Mouse (Mus musculus): ENCODE measurements around the gene Olfr1161. TPM values are rescaled to one million over a fixed set of nuclear protein-coding genes. Genes with fewer than 3 reads are reported as not detected.

Olfr1161 gene
- total and polyA plus RNA-seq, 3 experiments, result not detected

- Histone ChIP-seq H3K36me3 (ENCODE audit: control insufficient read depth, insufficient read depth, low read length) (no peaks in the 10 kb centered on the region), H3K27ac (no peak overlapping the region), H3K9ac (ENCODE audit: low read depth, low read length) (no peak overlapping the region), H3K27me3 (ENCODE audit: control insufficient read depth, insufficient read depth, low read length) (no peaks in the 10 kb centered on the region), H3K79me2 (replicated peaks; ENCODE audit: control insufficient read depth, insufficient read depth, low read length) (no peaks in the 10 kb centered on the region), H3K4me1 (ENCODE audit: control insufficient read depth, insufficient read depth, low read length) (no peaks in the 10 kb centered on the region), H3K4me3 (no peak overlapping the region)
- DNase-seq, result no peak
- TF ChIP-seq POLR2A (IDR thresholded peaks at IDR 0.05; ENCODE audit: insufficient read depth, low read depth, low read length) (no peak), EP300 (IDR thresholded peaks at IDR 0.05; ENCODE audit: insufficient read depth, low read depth, low read length) (no peak), CTCF (IDR thresholded peaks at IDR 0.05) (no peak)
- intact Hi-C loops (cut with DNase I), result no loop called here
- WGBS, result 72% methylated on average over 2 of the region's 2 CpGs
Measured at GRCm38 (mm10) chr2:88063587-88063986, 41.0 kb downstream of the Olfr1161 start.

- Histone ChIP-seq H3K9ac (ENCODE audit: low read depth, low read length) (no peak within 1 kb of the TSS), H3K4me1 (ENCODE audit: control insufficient read depth, insufficient read depth, low read length) (no peaks in the 10 kb centered on the region), H3K4me3 (no peak within 1 kb of the TSS), H3K27me3 (ENCODE audit: control insufficient read depth, insufficient read depth, low read length) (no peaks in the 10 kb centered on the region), H3K79me2 (replicated peaks; ENCODE audit: control insufficient read depth, insufficient read depth, low read length) (no peaks in the 10 kb centered on the region), H3K36me3 (ENCODE audit: control insufficient read depth, insufficient read depth, low read length) (no peaks in the 10 kb centered on the region), H3K27ac (no peak within 1 kb of the TSS)
- intact Hi-C loops (cut with DNase I), result no loop called here
- no peak for DNase-seq
- TF ChIP-seq POLR2A (IDR thresholded peaks at IDR 0.05; ENCODE audit: insufficient read depth, low read depth, low read length) (no peak), CTCF (IDR thresholded peaks at IDR 0.05) (no peak), EP300 (IDR thresholded peaks at IDR 0.05; ENCODE audit: insufficient read depth, low read depth, low read length) (no peak)
Measured at GRCm38 (mm10) chr2:88071730-88072129, 49.2 kb downstream of the Olfr1161 start, which contains the start of gene Olfr1163. TSS of gene Olfr1163 (minus strand) at chr2:88071830.

Other genes starting within 250 kb of the Olfr1161 start
- not detected for gene Olfr152, start 243.3 kb upstream of the Olfr1161 start, total RNA-seq (2021)
- not detected in 2 replicates for gene Olfr152, start 243.3 kb upstream of the Olfr1161 start, polyA plus RNA-seq (2012; rRNA removed)
- gene Olfr1143, start 222.2 kb upstream of the Olfr1161 start, total RNA-seq (2021), result not detected
- not detected in 2 replicates for gene Olfr1143, start 222.2 kb upstream of the Olfr1161 start, polyA plus RNA-seq (2012; rRNA removed)
- gene Olfr1145, start 213.0 kb upstream of the Olfr1161 start, total RNA-seq (2021), result not detected
- not detected in 2 replicates for gene Olfr1145, start 213.0 kb upstream of the Olfr1161 start, polyA plus RNA-seq (2012; rRNA removed)
- gene Olfr1148, start 192.2 kb upstream of the Olfr1161 start, total RNA-seq (2021), result not detected
- not detected in 2 replicates for gene Olfr1148, start 192.2 kb upstream of the Olfr1161 start, polyA plus RNA-seq (2012; rRNA removed)
- not detected for gene Olfr1150-ps1, start 178.8 kb upstream of the Olfr1161 start, total RNA-seq (2021)
- gene Olfr1150-ps1, start 178.8 kb upstream of the Olfr1161 start, polyA plus RNA-seq (2012; rRNA removed), result not detected in 2 replicates
- not detected for gene Olfr1151, start 166.9 kb upstream of the Olfr1161 start, total RNA-seq (2021)
- not detected in 2 replicates for gene Olfr1151, start 166.9 kb upstream of the Olfr1161 start, polyA plus RNA-seq (2012; rRNA removed)
- not detected for gene Olfr1152, start 156.3 kb upstream of the Olfr1161 start, total RNA-seq (2021)
- gene Olfr1152, start 156.3 kb upstream of the Olfr1161 start, polyA plus RNA-seq (2012; rRNA removed), result not detected in 2 replicates
- gene Olfr1153, start 127.8 kb upstream of the Olfr1161 start, total RNA-seq (2021), result not detected
- gene Olfr1153, start 127.8 kb upstream of the Olfr1161 start, polyA plus RNA-seq (2012; rRNA removed), result not detected in 2 replicates
- gene Olfr1154, start 117.6 kb upstream of the Olfr1161 start, total RNA-seq (2021), result not detected
- not detected in 2 replicates for gene Olfr1154, start 117.6 kb upstream of the Olfr1161 start, polyA plus RNA-seq (2012; rRNA removed)
- not detected for gene Olfr1155, start 77.6 kb upstream of the Olfr1161 start, total RNA-seq (2021)
- gene Olfr1155, start 77.6 kb upstream of the Olfr1161 start, polyA plus RNA-seq (2012; rRNA removed), result not detected in 2 replicates
- not detected for gene Olfr1156, start 69.7 kb upstream of the Olfr1161 start, total RNA-seq (2021)
- gene Olfr1156, start 69.7 kb upstream of the Olfr1161 start, polyA plus RNA-seq (2012; rRNA removed), result not detected in 2 replicates
- gene Olfr1157, start 54.5 kb upstream of the Olfr1161 start, total RNA-seq (2021), result not detected
- gene Olfr1157, start 54.5 kb upstream of the Olfr1161 start, polyA plus RNA-seq (2012; rRNA removed), result not detected in 2 replicates
- not detected for gene Olfr74, start 48.1 kb upstream of the Olfr1161 start, total RNA-seq (2021)
- gene Olfr74, start 48.1 kb upstream of the Olfr1161 start, polyA plus RNA-seq (2012; rRNA removed), result not detected in 2 replicates
- gene Olfr1158, start 32.7 kb upstream of the Olfr1161 start, total RNA-seq (2021), result not detected
- not detected in 2 replicates for gene Olfr1158, start 32.7 kb upstream of the Olfr1161 start, polyA plus RNA-seq (2012; rRNA removed)
- not detected for gene Olfr1160, start 14.5 kb upstream of the Olfr1161 start, total RNA-seq (2021)
- gene Olfr1160, start 14.5 kb upstream of the Olfr1161 start, polyA plus RNA-seq (2012; rRNA removed), result not detected in 2 replicates
- gene Olfr73, start 14.9 kb downstream of the Olfr1161 start, total RNA-seq (2021), result not detected
- not detected in 2 replicates for gene Olfr73, start 14.9 kb downstream of the Olfr1161 start, polyA plus RNA-seq (2012; rRNA removed)
- not detected for gene Olfr1162, start 28.4 kb downstream of the Olfr1161 start, total RNA-seq (2021)
- gene Olfr1162, start 28.4 kb downstream of the Olfr1161 start, polyA plus RNA-seq (2012; rRNA removed), result not detected in 2 replicates
- not detected for gene Olfr1163, start 49.1 kb downstream of the Olfr1161 start, total RNA-seq (2021)
- not detected in 2 replicates for gene Olfr1163, start 49.1 kb downstream of the Olfr1161 start, polyA plus RNA-seq (2012; rRNA removed)
- gene Olfr1164, start 71.2 kb downstream of the Olfr1161 start, total RNA-seq (2021), result not detected
- not detected in 2 replicates for gene Olfr1164, start 71.2 kb downstream of the Olfr1161 start, polyA plus RNA-seq (2012; rRNA removed)
- gene Olfr1166, start 105.5 kb downstream of the Olfr1161 start, total RNA-seq (2021), result not detected
- gene Olfr1166, start 105.5 kb downstream of the Olfr1161 start, polyA plus RNA-seq (2012; rRNA removed), result not detected in 2 replicates
- not detected for gene Olfr1167, start 132.4 kb downstream of the Olfr1161 start, total RNA-seq (2021)
- not detected in 2 replicates for gene Olfr1167, start 132.4 kb downstream of the Olfr1161 start, polyA plus RNA-seq (2012; rRNA removed)
- not detected for gene Olfr1168, start 159.1 kb downstream of the Olfr1161 start, total RNA-seq (2021)
- gene Olfr1168, start 159.1 kb downstream of the Olfr1161 start, polyA plus RNA-seq (2012; rRNA removed), result not detected in 2 replicates
- not detected for gene Olfr1170, start 205.6 kb downstream of the Olfr1161 start, total RNA-seq (2021)
- not detected in 2 replicates for gene Olfr1170, start 205.6 kb downstream of the Olfr1161 start, polyA plus RNA-seq (2012; rRNA removed)

All from heart, adult 2 months (tissue).